Mouse (Mus musculus) small intestine, adult 2 months (tissue): ENCODE measurements at regions not wholly inside any gene's neighbourhood (a gene's known extent, or its start where the extent isn't known, plus 50 kb on each side); places are given as distances from the start of the nearest gene placed in this dataset.

ENCODE experiments used
- CTCF ChIP-seq: fragments of 200-500 bp; IDR thresholded peaks from 2 replicates; pipeline ENCODE4 v1.5.1; 2012; ENCODE audit warnings: low read depth, mild to moderate bottlenecking, control low read depth, inconsistent platforms, low read length, moderate library complexity, mixed read lengths; ENCODE audit not compliant: insufficient replicate concordance, insufficient read length; ENCODE audit errors: extremely low read depth
- POLR2A ChIP-seq: fragments of 200-500 bp; IDR thresholded peaks from 2 replicates; pipeline ENCODE4 v1.6.1; 2012; ENCODE audit warnings: low read depth, mild to moderate bottlenecking, control low read depth, inconsistent platforms, low read length, moderate library complexity

- TF ChIP-seq CTCF (no peak), POLR2A (no peak)
These were observed 277.8 kb upstream of the Dynlrb2 start for GRCm38 (mm10) chr8:116227003-116227402.
